Mouse (Mus musculus): ENCODE data around the gene Fam219a.

Gene Fam219a

DNA sequence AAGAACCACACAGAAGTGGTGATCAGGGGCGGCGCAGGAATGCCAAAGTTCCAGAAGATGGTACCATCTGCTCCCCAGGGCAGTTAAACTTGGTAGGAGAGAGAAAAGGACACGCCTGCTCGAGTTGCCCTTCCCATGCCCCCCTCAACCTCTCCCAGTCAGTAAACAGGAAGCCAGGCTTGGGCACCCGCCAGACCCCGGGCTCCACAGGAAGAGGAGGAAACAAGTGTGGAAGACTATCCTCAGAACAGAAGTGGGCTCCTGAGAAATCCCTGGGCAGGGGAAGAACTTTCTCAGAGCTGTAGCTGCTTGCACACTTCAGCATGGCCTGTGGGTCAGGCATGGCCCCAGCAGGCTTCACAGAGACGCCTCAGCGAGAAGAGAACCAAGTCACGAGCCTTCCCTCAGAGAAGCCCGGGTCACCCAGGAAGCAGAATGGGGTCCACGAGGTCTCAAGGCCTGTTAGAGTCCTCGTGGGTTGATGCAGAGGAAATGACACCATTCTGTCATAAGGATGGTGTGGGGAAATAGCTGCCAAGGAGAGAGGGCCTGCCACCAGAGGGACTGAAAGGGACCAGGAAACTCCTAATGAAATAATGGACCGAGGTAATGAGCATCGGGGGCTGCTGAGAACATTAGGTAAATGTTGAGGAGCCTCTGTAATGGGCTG lies 14.2 kb downstream of the Fam219a start:
- peak; percentile 76 to 82 for DNase-seq (ENCODE audit: inconsistent age in 2 of 2, low spot score in 1 of 2)

DNA sequence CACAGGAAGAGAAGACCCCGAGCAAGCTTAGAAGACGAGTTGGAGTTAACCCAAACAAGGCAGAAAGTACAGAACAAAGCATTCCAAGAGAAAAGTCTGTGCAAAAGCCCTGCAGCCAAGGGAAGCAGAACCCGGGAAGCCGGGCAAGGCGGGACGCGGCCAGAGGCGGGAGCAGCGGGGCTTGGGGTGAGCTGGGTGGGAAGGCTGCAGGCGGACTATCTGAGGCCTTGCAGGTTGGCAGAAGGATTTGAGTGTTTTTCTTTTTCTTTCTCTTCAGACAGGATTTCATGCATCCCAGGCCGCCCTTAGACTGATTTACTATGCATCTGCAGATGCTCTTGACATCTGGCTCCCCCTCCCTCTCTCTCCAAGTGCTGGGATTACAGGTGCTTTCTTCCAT lies 16.2 kb downstream of the Fam219a start:
- DNase-seq (ENCODE audit: inconsistent age in 2 of 2, low spot score in 1 of 2) = no peak

DNA sequence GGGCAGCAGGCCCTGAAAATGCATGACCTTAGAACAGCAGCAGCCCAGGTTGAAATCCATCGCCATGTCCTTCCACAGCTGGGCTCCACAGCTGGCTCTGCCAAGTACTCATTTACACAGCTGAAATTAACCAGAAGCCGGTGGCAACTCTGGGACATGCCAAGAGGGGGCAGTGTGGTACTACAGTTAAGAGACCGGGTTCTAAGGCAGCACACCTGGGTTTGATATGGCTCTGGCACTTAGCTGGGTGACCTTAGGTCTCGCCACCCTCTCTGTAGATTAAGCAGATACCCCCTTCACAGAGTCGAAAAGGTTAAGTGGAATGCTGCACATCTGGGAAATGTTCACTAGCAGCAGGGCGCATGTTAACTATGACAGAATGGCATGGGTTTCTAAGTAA lies 16.8 kb downstream of the Fam219a start:
- peak; percentile 71 to 94 for DNase-seq (ENCODE audit: inconsistent age in 2 of 2, low spot score in 1 of 2)

DNA sequence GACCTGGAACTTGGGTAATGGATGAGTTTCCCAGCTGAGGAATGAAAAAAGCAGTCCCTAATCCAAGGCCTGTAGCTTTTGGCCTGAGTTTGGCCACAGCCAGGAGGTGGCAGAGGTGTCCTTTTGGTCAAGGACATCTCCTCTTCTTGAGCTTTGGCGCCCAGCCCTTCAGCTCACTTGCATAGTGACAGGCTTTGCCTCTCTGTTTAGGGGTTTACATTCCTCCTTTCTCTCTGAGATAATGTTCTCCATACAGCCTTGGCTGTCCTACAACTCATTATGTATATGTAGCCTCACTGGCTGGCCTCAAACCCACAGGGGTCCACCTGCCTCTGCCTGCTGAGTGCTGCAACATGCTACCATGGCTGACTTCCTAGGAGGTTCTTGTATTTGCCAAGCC lies 22.3 kb downstream of the Fam219a start:
- DNase-seq (ENCODE audit: inconsistent age in 2 of 2, low spot score in 1 of 2) = no peak

DNA sequence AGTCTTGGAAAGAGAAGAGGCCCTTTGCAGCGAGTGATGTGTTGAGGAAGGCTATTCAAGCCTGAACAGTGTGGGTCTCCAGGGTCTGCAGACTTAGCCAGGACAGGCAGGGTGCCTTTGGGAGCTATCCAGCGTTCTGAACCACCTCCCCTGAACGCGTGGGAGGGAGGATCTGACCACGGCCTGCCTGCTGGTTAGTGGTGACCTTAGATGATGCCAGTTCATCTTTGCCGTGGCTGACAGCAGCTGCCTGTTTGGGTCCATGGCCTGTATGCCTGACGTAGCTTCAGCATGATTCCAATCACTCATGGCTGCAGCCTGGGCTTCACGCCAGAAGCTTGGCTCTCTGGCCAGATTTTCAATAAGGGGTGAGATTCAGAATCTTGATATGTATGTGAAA lies 23.4 kb downstream of the Fam219a start:
- DNase-seq (ENCODE audit: inconsistent age in 2 of 2, low spot score in 1 of 2) = peak; percentile 63 to 88

DNA sequence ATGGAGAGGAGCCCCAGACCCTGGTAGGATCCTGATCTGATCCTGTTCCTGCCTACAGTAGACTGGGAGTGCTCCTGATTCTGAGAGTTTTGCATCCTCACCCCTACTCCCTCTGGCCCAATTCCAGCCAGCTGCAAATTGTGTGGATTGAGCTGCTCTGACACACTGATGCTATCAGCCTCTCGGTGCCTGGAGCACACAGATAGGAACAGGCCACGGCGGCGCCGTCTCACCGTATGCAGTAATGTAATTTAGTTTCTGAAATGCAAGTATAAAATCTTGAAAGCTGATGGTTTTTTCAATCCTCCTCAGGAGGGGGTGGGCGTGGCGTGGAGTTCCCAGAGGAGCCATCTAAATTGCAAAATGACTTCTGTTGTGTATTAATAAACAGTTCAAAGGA lies 27.2 kb downstream of the Fam219a start:
- DNase-seq (ENCODE audit: inconsistent age in 2 of 2, low spot score in 1 of 2) = no peak

DNA sequence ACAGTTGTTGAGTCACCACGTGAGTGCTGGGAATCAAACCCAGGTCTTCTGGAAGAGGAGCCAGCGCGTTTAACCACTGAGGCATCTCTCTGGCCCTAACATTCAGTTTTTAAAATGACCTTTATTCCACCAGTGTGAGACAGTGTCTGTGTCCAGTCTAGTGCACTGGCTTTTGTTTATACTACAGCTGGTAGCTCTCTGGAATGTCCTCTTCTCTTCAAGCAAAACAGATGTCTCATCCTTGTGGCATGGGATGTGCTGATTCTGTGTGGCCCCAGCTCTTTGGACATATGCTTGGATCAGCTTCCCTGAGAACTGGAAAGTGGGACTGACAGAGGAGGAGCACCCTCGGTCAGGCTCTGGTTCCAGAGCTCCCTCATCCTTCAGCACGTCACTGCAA lies 34.5 kb downstream of the Fam219a start:
- no peak for DNase-seq (ENCODE audit: inconsistent age in 2 of 2, low spot score in 1 of 2)

DNA sequence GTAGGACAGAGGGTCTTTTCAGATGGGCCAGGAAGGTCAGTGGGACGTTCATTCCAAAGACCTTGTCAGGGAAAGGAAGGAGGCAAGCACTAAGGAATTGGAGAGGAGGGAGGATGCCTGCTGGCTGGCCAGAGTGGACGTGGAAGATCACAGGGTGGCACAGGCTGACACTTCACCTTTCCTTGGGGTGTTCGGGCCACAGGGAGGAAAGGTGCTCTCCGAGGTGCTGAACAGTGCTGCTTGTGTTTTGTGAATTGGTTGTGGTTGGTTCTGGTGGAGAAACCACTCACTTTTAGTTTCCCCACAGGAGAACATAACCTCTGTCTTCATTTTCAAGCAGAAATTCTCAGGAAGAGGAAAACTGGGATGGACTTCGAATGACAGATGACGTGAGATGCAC lies 36.9 kb downstream of the Fam219a start:
- peak in 1 of 2 experiments; percentile 57 for DNase-seq (ENCODE audit: inconsistent age in 2 of 2, low spot score in 1 of 2)

DNA sequence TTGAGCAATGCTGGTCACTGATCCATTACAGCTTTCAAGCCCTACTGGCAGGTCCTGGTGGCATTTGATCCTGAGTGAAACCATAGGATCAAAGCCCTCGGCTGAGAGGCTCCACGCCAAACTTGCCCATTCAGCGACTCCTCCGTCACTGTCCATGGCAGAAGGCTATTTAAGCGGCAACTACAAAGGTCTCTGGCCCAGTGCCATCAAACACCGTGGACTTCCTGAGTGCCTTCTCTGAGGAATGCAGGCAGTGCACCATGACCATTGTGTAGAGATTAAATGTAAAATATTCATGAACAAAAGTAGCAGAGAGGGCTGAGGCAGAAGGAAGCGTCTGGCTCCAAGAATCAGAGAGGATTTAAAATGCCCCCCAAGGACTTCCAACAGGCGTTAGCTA lies 41.3 kb downstream of the Fam219a start:
- peak; percentile 48 to 77 for DNase-seq (ENCODE audit: inconsistent age in 2 of 2, low spot score in 1 of 2)

DNA sequence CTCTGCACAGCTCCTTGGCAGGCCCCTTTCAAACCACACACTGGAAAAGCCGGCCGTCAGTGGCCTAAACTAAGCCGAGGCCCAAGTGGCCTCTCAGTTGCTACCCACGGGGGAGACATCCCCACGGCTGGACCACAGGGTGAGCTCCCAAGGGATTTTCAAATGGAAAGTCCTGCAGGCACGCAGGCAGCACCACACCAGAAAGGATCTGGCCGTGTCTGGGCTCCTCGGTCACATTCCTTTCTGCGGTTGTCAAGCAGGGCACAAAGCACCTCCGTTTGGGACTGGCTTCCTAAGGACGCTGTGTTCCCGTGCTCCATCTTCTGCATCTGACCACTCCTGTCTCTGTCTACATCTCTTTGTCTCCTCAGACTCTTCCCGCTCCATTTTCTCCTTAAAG lies 42.3 kb downstream of the Fam219a start:
- DNase-seq (ENCODE audit: inconsistent age in 2 of 2, low spot score in 1 of 2) = no peak

DNA sequence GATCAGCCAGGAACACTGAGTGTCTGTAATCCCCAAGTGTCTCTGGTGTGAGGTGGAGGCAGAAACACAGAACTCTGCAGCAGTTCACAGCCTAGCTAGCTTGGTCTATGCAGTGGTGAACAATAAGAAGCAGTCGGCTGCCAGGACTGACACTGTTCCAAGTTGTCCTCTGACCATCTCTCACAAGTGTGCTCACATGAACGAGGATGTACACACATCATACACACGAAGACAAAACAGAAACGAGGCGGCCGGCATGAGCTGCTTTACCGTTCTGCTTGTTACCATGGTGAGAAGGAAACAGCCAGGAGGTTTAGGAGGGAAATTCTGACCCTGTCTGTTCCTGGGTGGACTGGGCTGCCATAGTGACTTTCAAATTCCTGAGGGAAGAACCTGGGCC lies 42.8 kb downstream of the Fam219a start:
- no peak for DNase-seq (ENCODE audit: inconsistent age in 2 of 2, low spot score in 1 of 2)

DNA sequence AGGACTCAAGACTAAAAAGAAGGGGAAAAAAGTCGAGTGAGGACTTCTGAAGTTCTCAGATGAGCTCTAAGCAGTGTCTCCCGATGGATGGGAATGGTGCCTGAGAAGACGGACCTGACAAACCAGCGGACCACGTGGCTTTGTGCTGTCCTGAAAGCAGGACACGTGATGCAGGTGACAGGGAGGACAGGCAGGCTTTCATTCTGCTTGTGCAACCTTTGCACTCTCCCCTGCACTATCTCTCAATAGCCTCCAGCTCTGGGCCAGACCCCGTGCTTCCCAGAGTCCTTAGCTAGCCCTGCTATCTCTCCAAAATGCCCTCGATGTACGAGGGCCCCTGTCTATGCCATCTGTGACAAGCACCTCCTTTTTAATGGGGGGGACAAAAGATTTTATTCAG lies 44.5 kb downstream of the Fam219a start:
- no peak for DNase-seq (ENCODE audit: inconsistent age in 2 of 2, low spot score in 1 of 2)

DNA sequence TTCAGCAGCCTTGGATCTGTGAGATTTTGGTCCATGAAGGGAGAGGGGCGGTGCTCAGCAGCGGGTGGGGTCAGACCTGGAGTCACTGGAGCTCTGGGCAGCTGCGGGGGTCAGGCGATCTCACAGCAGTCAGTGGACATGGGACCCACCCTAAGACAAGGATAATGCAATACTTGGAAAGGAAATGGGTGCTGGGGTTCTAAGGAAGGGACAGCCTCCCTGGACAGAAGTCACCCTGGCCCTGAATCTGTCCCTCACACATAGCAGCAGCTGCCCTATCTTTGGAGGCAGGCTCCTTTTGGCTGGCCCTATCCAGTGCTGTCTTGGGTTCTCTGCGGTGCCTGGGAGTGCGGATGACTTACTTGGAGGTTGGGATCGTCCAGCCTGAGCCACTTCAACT lies 45.5 kb downstream of the Fam219a start:
- DNase-seq (ENCODE audit: inconsistent age in 2 of 2, low spot score in 1 of 2) = no peak

DNA sequence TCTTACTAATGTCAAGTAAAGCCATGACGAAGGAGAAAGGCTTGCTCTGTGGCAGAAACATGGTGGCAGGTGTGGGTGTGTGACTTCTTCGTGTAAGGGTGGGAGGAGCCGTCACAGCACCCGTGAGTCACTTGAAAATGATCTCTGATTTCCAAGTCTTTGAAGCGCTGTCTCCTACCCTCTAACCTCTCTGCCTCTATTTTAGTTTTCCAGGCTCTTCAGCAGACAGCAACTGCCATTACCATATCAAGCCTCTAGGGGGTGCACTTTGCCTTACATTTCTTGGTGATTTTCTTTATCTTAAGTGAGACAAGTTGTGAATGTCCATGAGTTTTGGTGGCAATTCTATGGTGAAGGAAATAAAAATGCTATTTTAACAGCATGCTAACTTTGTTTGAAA lies 46.5 kb downstream of the Fam219a start:
- DNase-seq (ENCODE audit: inconsistent age in 2 of 2, low spot score in 1 of 2) = peak in 1 of 2 experiments; percentile 80

DNA sequence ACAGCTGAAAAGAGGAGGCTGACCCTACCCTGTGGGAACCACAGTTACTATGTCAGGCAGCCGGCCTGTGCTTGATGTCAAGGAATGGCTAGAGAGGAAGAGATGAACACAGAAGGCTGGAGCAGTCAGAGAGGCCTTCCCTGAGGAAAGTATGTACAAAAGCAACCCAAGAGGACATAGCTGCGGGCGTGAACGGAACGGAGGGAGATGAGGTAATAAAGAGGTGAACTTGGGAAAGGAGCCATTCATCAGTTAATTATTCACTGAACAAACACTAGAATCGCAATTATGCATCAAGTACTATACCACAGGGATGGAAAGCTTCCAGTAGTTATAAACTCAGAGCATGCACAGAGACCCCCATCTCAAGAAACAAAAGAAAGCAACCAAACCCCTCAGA lies 47.2 kb downstream of the Fam219a start:
- DNase-seq (ENCODE audit: inconsistent age in 2 of 2, low spot score in 1 of 2) = no peak

DNA sequence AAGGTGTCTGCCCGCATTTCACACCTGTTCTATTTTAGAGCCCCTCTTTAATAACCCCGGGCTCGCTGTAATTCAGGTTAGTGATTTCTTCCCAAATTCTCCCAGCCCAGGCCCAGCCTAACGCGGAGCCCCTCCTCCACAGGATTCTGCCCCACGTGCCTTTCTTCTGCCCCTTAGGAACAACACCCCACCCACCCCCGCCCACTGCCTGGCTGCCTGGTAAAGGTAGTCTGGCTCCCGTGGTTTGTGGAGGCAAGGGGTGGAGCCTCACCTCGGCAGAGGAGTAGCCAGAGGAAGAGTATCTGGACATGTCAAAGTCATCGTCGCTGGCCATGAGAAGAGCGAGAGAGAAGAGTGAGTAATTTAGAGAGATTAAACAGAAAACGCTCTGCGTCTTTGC lies 48.7 kb downstream of the Fam219a start:
- no peak for DNase-seq (ENCODE audit: inconsistent age in 2 of 2, low spot score in 1 of 2)

DNA sequence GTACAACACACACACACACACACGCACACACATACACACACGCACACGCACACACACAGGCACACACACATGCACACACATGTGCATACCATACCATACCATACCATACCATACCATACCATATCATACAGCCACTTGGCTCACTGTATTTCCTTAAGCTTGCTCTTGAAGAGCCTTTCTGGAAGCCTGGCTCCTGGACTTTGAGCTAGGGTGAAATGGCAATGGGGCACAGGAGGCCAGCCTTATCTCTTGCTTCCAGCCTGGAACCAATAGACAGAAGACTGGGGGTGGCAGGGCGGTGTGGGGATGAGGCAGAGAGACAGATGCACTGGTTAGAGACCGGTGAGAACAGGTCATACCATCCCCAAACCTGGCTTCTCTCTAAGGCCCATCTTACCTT lies 50.1 kb downstream of the Fam219a start:
- DNase-seq (ENCODE audit: inconsistent age in 2 of 2, low spot score in 1 of 2) = no peak

DNA sequence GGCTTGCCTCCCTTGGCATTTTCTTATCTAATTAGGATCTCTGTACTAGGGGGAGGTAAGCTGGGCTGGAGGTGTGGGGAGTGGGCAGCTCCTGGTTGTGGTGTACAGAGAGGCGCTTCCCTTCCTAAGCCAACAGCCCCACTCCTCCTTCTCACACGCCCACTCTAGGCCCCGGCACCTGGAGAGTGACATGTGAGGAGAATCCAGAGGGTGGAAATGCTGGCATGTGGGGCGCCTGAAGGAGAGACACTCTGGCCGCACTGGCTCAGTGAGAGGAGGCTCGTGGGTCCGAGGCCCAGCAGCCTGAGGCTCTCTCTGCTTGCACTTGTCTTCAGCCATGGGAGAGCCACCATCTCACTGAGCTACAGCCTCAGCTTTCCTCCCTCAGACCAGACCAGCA lies 51.0 kb downstream of the Fam219a start:
- DNase-seq (ENCODE audit: inconsistent age in 2 of 2, low spot score in 1 of 2) = no peak

DNA sequence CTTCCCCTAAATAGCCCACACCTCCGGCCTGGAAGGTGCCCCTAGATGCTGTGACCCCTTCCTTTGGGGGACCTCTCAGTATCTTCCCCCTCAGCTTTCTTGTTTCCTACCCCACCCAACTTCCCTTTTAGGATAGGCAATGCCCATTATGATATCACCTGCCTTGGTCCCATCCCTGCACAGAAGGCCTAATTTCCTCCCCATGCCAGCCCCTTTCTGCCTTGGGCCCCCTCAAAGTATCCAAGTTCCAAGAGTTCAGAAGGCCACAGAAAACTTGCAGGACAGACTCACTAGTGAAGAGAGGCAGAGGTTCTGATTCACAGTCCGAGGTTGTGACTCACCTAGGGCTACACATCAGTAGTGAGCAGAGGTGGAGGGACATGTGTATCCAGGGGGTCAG lies 52.1 kb downstream of the Fam219a start, which contains the start of gene 1110017D15Rik:
Gene 1110017D15Rik, minus strand, starts transcription at position 101 of the 400 bp plus-strand sequence.
- DNase-seq (ENCODE audit: inconsistent age in 2 of 2, low spot score in 1 of 2) = no peak

DNA sequence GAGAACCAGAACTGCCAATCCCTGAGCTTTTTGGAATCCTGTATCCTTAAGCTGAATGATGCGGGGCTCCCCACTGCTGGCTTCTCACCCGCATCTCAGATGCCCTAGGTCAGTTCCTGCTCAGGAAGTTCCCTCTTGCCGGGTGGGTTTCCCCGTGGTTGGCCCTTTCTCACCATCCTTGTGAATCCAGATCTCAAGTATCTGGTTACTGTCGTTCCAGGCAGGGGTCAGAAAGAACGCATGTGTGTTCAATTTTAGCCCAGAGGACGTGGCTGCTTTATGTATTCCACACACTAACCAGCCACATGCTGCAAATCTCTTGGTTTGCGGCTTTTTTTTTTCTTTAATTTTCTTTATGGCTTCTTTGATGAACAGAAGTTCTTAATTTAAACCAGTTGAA lies 55.6 kb downstream of the Fam219a start:
- DNase-seq (ENCODE audit: inconsistent age in 2 of 2, low spot score in 1 of 2) = no peak

DNA sequence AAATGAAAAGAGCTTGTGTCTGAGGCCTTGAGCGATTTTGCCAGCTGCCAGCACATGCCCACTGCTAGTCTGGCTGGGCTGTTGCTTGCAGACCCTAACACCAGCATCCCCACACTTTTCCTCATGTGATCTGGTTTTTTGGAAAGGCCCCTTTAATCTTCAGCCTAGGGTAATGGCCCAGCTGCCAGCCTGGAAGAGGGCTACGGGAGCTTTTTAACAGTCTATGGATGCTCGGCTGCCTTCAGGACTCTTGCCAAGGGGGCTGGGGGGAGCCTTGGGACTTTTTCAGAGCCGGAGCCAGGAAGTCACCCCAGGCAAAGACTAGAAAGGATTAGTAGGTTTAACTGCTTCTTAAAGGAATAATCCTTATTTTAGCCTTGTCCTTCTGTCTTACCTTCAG lies 56.0 kb downstream of the Fam219a start:
- DNase-seq (ENCODE audit: inconsistent age in 2 of 2, low spot score in 1 of 2) = no peak

DNA sequence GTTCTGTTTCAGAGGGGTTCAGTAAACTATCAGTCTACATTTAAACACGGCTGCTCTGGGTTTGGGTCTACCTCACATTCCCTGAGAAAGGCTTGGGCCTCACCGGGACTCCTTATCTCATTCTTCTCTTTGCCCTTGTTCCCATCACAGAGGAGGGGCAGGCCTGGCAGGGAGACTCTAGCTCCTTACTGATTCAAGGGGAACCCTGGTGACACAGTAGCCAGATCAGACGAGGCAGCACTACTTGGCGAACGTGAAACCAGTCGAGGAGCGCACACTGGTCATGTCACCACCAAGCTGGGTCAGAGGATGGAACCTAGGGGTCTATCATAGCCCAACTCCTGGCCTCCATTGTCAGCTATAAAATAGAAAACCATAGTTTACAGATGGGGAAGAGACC lies 61.3 kb downstream of the Fam219a start:
- DNase-seq (ENCODE audit: inconsistent age in 2 of 2, low spot score in 1 of 2) = peak in 1 of 2 experiments; percentile 31

DNA sequence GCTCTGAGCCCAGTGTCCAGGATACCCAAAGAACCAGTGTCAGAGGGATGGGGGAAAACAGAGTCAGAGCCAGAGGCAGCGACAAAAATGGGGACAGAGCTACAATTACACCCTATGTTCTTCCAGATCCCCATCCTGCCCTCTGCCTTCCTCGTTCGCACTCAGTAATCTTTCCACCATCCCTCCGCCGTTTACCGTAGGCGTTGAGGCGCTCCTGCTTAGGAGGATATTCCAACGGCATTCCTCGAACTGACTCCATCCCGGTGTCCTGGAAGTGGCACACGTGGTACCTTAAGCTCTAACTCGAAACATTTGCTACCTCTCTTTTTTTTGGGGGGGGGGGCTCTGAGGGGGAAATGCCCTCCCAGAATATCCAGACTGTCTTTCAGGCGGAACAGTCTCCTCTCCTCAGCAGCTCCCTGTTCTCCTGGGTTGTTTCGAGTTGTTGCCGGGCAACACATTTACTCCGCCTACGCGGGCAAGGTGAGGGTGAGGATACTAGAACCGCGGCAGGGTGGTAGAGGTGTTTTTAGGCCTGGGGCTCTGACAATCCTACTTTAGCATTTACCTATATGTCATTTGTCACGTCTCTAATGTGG lies 61.9 kb downstream of the Fam219a start:
- DNase-seq (ENCODE audit: inconsistent age in 2 of 2, low spot score in 1 of 2) = peak in 1 of 2 experiments; percentile 46
